Comparison of ENCODE assay signal across 9 mouse cellular contexts in the genomic region with DNA sequence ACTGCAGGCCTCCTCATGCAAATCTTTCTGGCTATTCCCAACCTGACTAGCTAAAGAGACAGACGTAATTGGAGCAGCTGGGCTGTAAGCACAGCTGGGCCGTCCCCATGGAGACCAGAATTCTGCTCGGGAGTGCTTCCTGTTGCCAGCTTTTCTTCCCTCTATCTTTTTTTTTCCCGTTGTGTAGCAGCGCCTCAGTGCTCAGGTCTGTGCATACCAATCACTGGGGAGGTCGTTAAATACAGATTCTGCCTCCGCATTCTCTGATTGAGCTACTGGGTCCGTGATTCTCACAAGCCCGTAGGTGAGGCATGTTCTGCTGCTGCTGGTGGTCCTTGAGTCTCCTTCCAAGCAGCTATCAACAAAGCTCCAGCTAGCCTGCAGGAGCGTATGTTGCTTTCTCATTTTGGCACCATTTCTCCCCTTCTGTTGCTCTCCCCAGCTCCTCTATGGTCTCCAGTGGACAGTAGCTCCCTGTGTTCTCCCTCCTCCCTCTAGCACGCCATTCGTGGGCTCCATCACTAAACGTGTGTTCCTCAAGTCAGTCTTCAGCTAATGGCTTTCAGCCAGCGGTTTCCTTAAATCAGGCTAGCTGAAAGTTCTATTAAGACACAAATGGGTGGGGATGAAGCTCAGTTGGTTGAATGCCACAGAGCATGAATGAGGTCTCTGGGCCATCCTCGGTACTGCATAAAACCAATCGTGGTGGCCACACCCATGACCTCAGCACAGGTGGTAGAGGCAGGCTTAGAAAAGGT. TPM values are rescaled to one million over a fixed set of nuclear protein-coding genes. Genes with fewer than 3 reads are reported as not detected.
DNase-seq lines count a peak whose midpoint lies in the region; ATAC-seq lines count a peak whose summit lies in the region.
"Had no signal": no experiment of that assay in that cellular context is flagged by ENCODE, and none has a peak within 500 bp of the region (broad histone marks: within the 10 kb centered on the region; RNA-seq: fewer than 3 reads in every experiment).

No protein-coding gene starts in this region.

- no peaks in the 10 kb centered on the region for H3K9me3 ChIP-seq in lung, embryonic 15.5 days
- H3K9me3 ChIP-seq in embryonic facial prominence, embryonic 12.5 days: no peaks in the 10 kb centered on the region
- H3K9me3 ChIP-seq in heart, embryonic 10.5 days: no peaks in the 10 kb centered on the region
- H3K9me3 ChIP-seq in midbrain, embryonic 11.5 days (ENCODE audit: control insufficient read depth, low read length): no peaks in the 10 kb centered on the region

- peak overlapping the region; percentile 39 for H3K27ac ChIP-seq in lung, embryonic 15.5 days
- peak overlapping the region; percentile 55; the same call in 1 of the 2 replicates for H3K27ac ChIP-seq in embryonic facial prominence, embryonic 12.5 days
- peak overlapping the region; percentile 38; the same call in 1 of the 2 replicates for H3K27ac ChIP-seq in heart, embryonic 10.5 days
- no peak overlapping the region for H3K27ac ChIP-seq in midbrain, embryonic 11.5 days (ENCODE audit: low read depth, low read length)

- peaks cover 29% of the 10 kb centered on the region for H3K4me1 ChIP-seq in lung, embryonic 15.5 days
- peaks cover 21% of the 10 kb centered on the region for H3K4me1 ChIP-seq in embryonic facial prominence, embryonic 12.5 days
- peaks cover 23% of the 10 kb centered on the region for H3K4me1 ChIP-seq in heart, embryonic 10.5 days
- peaks cover 12% of the 10 kb centered on the region for H3K4me1 ChIP-seq in midbrain, embryonic 11.5 days (ENCODE audit: control insufficient read depth, insufficient read depth, low read length)

- 22% methylated on average over 16 of the region's 16 CpGs for WGBS in lung, embryonic 15.5 days
- 22% methylated on average over 16 of the region's 16 CpGs for WGBS in embryonic facial prominence, embryonic 12.5 days
- WGBS in heart, embryonic 10.5 days: 31% methylated on average over 16 of the region's 16 CpGs
- 29% methylated on average over 16 of the region's 16 CpGs for WGBS in midbrain, embryonic 11.5 days

- H3K27me3 ChIP-seq in lung, embryonic 15.5 days: no peaks in the 10 kb centered on the region
- no peaks in the 10 kb centered on the region for H3K27me3 ChIP-seq in embryonic facial prominence, embryonic 12.5 days
- H3K27me3 ChIP-seq in heart, embryonic 10.5 days (ENCODE audit: insufficient read depth, poor library complexity, severe bottlenecking): no peaks in the 10 kb centered on the region
- H3K27me3 ChIP-seq in midbrain, embryonic 11.5 days (ENCODE audit: control insufficient read depth, insufficient read depth, low read length): no peaks in the 10 kb centered on the region

- no peak overlapping the region for H3K9ac ChIP-seq in lung, embryonic 15.5 days
- no peak overlapping the region for H3K9ac ChIP-seq in embryonic facial prominence, embryonic 12.5 days
- H3K9ac ChIP-seq in midbrain, embryonic 11.5 days (ENCODE audit: low read length): no peak overlapping the region

- H3K4me2 ChIP-seq in lung, embryonic 15.5 days: peak overlapping the region; percentile 45
- H3K4me2 ChIP-seq in embryonic facial prominence, embryonic 12.5 days (replicated peaks): peak overlapping the region; percentile 43
- peak overlapping the region; percentile 10; the same call in 1 of the 2 replicates for H3K4me2 ChIP-seq in midbrain, embryonic 11.5 days

- H3K36me3 ChIP-seq in lung, embryonic 15.5 days: no peaks in the 10 kb centered on the region
- no peaks in the 10 kb centered on the region for H3K36me3 ChIP-seq in embryonic facial prominence, embryonic 12.5 days
- H3K36me3 ChIP-seq in heart, embryonic 10.5 days: no peaks in the 10 kb centered on the region
- H3K36me3 ChIP-seq in midbrain, embryonic 11.5 days (ENCODE audit: control insufficient read depth, insufficient read depth, low read length): no peaks in the 10 kb centered on the region

- H3K4me3 ChIP-seq in lung, embryonic 15.5 days: 0 out of 2 replicates have a peak overlapping the region, but pooled peaks have one; percentile 7
- H3K4me3 ChIP-seq in embryonic facial prominence, embryonic 12.5 days: 0 out of 2 replicates have a peak overlapping the region, but pooled peaks have one; percentile 5
- peak overlapping the region; percentile 29 for H3K4me3 ChIP-seq in heart, embryonic 10.5 days
- no peak overlapping the region for H3K4me3 ChIP-seq in midbrain, embryonic 11.5 days (ENCODE audit: low read depth, low read length)

- ATAC-seq in lung, embryonic 15.5 days (ENCODE audit: borderline replicate concordance, extremely low read depth, low FRiP score, low TSS enrichment): peak; percentile 63; the same call in 1 of the 2 replicates
- peak; percentile 79 for ATAC-seq in embryonic facial prominence, embryonic 12.5 days (ENCODE audit: insufficient number of reproducible peaks, insufficient read depth, low FRiP score, low TSS enrichment)
- peak; percentile 65 for ATAC-seq in midbrain, embryonic 11.5 days (ENCODE audit: low FRiP score)

- DNase-seq in lung, postnatal 25 days (ENCODE audit: low spot score): no peak
- no peak for DNase-seq in heart, embryonic 10.5 days (ENCODE audit: low spot score)
- DNase-seq in kidney, postnatal 4 days: peak; percentile 69 to 75
- peak; percentile 92 for DNase-seq in midbrain, embryonic 11.5 days (ENCODE audit: low spot score, missing footprints)
- peak; percentile 85 for DNase-seq in telencephalon, adult 2 months (ENCODE audit: low read depth, low spot score)
- no peak for DNase-seq in urinary bladder, adult 2 months (ENCODE audit: low spot score)

RNA-seq across cellular contexts. Expression of a gene that starts 38.5 kb away (rescaled TPM):
- 633 and 646 TPM in 2 replicates for polyA plus RNA-seq in lung, embryonic 15.5 days (2015; fragmentation: Nextera tagmentation; extraction: Ambion mirVana)
- polyA plus RNA-seq in embryonic facial prominence, embryonic 12.5 days (2016; fragmentation: Nextera tagmentation; extraction: Ambion mirVana): 723 and 760 TPM in 2 replicates
- polyA plus RNA-seq in heart, embryonic 10.5 days (2016; fragmentation: Nextera tagmentation; extraction: Ambion mirVana): 412 and 609 TPM in 2 replicates
- polyA plus RNA-seq in midbrain, embryonic 11.5 days (2014; fragmentation: Nextera tagmentation; extraction: Ambion mirVana): 835 and 887 TPM in 2 replicates
- 133 and 176 TPM in 2 replicates for polyA plus RNA-seq in urinary bladder, adult 2 months (2012; rRNA removed)

RNA-seq across cellular contexts. Expression of a gene that starts 38.7 kb away (rescaled TPM):
- polyA plus RNA-seq in lung, embryonic 15.5 days (2015; fragmentation: Nextera tagmentation; extraction: Ambion mirVana): 0.10 and 0.11 TPM in 2 replicates
- polyA plus RNA-seq in embryonic facial prominence, embryonic 12.5 days (2016; fragmentation: Nextera tagmentation; extraction: Ambion mirVana): 0.10 TPM in 2 replicates
- 0.11 TPM in 1 of 2 replicates, not detected in the other for polyA plus RNA-seq in heart, embryonic 10.5 days (2016; fragmentation: Nextera tagmentation; extraction: Ambion mirVana)
- polyA plus RNA-seq in midbrain, embryonic 11.5 days (2014; fragmentation: Nextera tagmentation; extraction: Ambion mirVana): 0.08 TPM in 1 of 2 replicates, not detected in the other
- polyA plus RNA-seq in urinary bladder, adult 2 months (2012; rRNA removed): 0.09 TPM in 1 of 2 replicates, not detected in the other
- polyA plus RNA-seq: liver, embryonic 16.5 days had no signal

RNA-seq across cellular contexts. Expression of a gene that starts 41.3 kb away (rescaled TPM):
- polyA plus RNA-seq in lung, embryonic 15.5 days (2015; fragmentation: Nextera tagmentation; extraction: Ambion mirVana): 17.7 and 19.4 TPM in 2 replicates
- 19.0 and 23.3 TPM in 2 replicates for polyA plus RNA-seq in embryonic facial prominence, embryonic 12.5 days (2016; fragmentation: Nextera tagmentation; extraction: Ambion mirVana)
- 7.5 and 8.6 TPM in 2 replicates for polyA plus RNA-seq in heart, embryonic 10.5 days (2016; fragmentation: Nextera tagmentation; extraction: Ambion mirVana)
- polyA plus RNA-seq in midbrain, embryonic 11.5 days (2014; fragmentation: Nextera tagmentation; extraction: Ambion mirVana): 7.1 and 7.6 TPM in 2 replicates
- 10.7 and 12.7 TPM in 2 replicates for polyA plus RNA-seq in urinary bladder, adult 2 months (2012; rRNA removed)

RNA-seq across cellular contexts. Expression of a gene that starts 55.6 kb away (rescaled TPM):
- polyA plus RNA-seq in lung, embryonic 15.5 days (2015; fragmentation: Nextera tagmentation; extraction: Ambion mirVana): 42.7 and 46.1 TPM in 2 replicates
- 33.7 and 34.7 TPM in 2 replicates for polyA plus RNA-seq in embryonic facial prominence, embryonic 12.5 days (2016; fragmentation: Nextera tagmentation; extraction: Ambion mirVana)
- polyA plus RNA-seq in heart, embryonic 10.5 days (2016; fragmentation: Nextera tagmentation; extraction: Ambion mirVana): 36.5 and 47.6 TPM in 2 replicates
- polyA plus RNA-seq in midbrain, embryonic 11.5 days (2014; fragmentation: Nextera tagmentation; extraction: Ambion mirVana): 42.1 and 42.2 TPM in 2 replicates
- polyA plus RNA-seq in urinary bladder, adult 2 months (2012; rRNA removed): 8.1 and 8.9 TPM in 2 replicates

Comparison
In these comparisons a context has a peak if more than half of its experiments do, and no peak if none do; other contexts are left out.
1. DNase-seq: peak in kidney, postnatal 4 days (2 of 2), midbrain, embryonic 11.5 days (single experiment) and telencephalon, adult 2 months (single experiment); none in lung, postnatal 25 days (single experiment), heart, embryonic 10.5 days (single experiment) and urinary bladder, adult 2 months (single experiment).
2. Peak in every context shown above with its lines, with median percentiles within 50 percentile points of each other: ATAC-seq and H3K4me2 ChIP-seq.